Mouse (Mus musculus) liver, embryonic 14.5 days (tissue): ENCODE measurements around the gene Ctnnd1.

Experiments
- CTCF ChIP-seq: IDR thresholded peaks from 2 replicates; pipeline ENCODE4 v1.5.1; 2016; ENCODE audit warnings: antibody characterized with exemption, low read depth, control low read depth
- EP300 ChIP-seq: IDR thresholded peaks from 2 replicates; pipeline ENCODE4 v1.6.1; 2016; ENCODE audit warnings: antibody characterized with exemption, low read depth

DNA sequence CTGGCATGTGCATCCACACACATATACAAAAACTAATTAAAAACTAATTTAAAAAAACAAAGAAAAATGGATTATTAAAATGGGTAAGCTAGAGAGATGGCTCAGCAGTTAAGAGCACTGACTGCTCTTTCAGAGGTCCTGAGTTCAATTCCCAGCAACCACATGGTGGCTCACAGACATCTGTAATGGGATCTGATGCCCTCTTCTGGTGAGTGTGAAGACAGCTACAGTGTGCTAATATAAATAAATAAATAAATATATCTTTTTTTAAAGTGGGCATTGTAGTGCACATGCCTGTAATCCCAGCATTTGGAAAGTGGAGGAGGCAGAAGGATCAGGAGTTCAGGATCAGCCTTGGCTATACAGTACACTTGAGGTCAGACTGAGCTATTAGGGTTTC, 2.8 kb upstream of the Ctnnd1 start:
- TF ChIP-seq CTCF (peak; percentile 45), EP300 (no peak)
